Mouse (Mus musculus) thymus, postnatal 25 days (tissue): ENCODE measurements at regions not wholly inside any gene's neighbourhood (a gene's known extent, or its start where the extent isn't known, plus 50 kb on each side); places are given as distances from the start of the nearest gene placed in this dataset.
"Not testable (repeated sequence)": the region's sequence is repeated elsewhere in the genome, so short reads cannot be mapped to it uniquely, and the experiment has no call there.

ENCODE experiments used
- DNase-seq: peaks from one replicate; pipeline ENCODE4 v3.0.0; 2022

DNA sequence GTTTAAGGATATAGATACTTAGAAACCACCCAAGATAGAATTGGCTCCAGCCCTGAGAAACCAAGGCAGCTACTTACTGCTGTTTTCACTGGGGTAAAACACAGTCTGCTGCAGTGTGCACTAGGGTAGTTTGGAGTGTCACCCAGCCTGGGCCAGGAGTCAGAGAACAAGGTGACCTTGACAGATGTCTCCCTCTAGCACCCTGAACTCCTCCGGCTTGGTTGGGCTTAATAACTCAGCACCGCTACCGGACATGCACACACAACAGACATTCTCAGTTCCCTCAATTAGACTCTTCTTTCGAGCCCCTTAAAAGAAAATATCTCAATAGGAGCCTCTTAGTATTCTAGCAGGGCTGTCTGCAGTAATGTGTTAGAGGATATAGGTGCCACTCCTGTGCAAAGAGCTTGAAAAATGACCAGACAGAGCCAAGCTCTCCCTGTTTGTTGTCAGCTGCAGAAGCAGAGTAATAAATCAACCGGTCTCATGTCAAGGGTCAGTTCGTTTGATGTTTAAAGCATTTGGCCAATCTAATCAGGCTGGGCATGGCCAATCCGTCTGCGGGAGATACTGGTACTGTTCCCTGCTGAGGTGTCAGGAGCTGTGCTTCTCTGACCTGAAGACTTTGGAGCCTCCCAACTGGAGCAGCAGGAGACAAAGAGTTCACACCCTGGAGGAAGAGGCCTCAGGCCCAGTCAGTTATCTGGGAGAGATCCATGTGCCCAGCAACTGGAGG lies 299.1 kb downstream of the Eipr1 start:
- DNase-seq = no peak

DNA sequence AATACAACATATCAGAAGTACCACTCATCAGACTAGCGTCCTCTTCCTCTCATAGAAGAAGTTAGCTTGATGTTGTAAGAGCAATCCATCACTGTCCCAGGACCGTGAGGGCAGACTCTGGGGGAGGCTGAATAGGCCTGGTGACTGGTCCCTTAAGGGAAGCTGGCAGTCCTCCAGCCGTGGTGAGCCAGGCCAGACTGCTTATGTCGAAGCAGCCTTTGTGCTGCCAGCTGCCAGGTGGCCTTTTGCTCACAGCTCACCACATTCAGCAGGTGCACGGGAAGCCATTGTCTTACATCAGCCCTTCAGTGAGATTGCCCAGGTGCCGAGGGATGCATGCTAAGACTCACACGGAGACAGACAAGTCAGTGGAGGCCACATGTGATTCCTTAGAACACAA lies 302.8 kb downstream of the Eipr1 start:
- peak; percentile 6 for DNase-seq

DNA sequence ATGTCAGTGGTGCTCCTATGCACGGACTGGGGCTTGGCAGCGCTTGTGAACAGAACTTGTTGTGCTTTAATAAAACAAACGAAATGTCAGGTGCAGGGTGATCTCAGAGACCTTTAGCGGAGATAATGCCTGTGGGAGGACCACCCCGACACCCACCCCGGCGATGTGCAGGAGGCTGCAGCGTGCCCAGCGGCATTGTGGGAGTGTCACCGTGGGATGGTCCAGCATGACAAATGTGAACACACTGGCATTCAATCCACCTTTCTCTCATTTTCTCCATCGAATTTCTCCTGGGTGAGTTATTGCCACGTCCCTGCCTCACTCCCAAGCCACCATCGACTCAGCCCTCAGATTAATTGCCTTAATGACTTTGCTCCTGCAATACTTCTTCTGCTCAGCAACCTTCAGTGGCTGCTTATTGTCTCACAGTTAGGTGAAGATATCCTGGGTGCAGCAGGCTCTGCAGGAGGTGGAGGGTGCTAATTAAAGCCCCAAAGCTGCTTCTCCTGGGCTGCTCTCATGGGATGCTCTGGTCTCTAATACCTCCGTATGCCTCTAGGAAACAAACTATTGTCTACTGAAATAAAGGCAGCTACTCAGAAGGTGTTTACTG lies 310.5 kb downstream of the Eipr1 start:
- DNase-seq = no peak

DNA sequence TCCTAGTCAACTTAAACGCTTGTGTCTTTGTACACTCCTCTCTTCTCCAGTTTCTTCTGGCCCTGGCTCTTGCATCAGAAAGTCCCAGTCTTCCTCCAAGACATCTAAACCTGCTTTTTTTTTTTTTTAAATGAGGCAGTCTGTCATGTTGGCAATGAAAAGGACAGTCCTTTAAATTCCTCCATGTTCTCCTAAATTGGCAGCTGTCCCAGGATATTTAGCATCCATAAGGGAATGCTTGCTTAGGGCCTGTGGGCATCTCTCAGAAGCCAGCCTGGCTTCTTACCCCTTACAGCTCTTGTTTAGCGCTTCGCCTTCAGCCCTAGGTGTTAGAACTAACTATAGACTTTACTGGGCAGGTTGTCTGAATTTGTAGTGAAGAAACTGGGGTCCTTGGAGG lies 311.2 kb downstream of the Eipr1 start:
- no peak for DNase-seq

DNA sequence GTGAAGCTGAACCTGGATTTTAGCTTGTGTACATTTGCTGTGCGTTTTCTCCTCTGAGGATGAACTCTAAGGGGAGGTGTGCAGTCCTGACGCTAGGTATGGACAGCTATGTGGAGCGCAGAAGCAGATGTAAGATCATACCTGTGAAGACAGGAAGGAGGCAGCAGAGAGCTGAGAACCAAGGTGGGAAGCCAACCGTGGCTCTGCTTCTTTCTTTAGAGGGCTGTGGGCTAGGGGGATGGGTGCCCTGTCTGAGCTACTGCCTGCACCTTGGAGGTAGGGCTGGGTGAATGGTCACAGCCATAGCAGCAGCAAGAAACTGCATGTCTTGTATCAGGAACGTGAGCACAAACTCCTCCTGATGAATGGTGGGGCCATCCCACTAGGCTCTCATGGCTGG lies 316.6 kb downstream of the Eipr1 start:
- DNase-seq = peak; percentile 21

DNA sequence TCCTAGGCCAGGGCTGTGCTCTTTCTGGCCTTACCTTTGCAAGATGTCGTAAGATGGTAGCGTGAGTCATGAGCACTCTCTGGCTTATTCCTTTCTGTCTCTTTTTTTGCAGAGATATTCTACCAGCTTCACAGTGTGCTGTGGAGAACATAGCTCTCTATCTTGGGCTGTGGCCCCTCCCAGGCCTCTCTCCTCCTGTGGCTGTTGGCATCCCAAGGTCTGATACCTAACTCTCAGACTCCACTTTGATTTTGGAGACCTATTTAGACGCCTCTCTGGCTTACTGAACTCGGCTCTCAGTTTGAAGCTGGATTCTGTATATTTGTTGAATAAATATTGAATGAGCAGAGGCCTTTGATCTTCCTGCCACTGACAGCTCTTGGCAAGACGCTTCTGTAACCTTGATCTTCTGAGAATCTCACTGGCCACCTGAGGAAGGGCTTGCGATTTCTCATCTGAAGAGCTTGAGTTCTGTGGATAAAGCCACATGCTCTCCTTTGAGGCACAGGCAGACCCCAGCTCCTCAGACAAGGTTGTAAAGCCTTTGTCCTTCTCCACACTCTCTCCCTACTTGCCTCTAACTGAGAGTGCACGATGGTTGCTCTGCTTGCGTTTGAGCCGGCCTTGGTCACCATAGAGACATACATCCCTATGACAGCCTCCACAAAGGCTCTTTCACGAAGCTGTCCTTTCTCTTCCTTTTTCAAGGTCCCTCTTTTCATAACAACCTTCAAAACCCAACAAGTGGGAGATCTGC lies 323.7 kb downstream of the Eipr1 start:
- DNase-seq = no peak

DNA sequence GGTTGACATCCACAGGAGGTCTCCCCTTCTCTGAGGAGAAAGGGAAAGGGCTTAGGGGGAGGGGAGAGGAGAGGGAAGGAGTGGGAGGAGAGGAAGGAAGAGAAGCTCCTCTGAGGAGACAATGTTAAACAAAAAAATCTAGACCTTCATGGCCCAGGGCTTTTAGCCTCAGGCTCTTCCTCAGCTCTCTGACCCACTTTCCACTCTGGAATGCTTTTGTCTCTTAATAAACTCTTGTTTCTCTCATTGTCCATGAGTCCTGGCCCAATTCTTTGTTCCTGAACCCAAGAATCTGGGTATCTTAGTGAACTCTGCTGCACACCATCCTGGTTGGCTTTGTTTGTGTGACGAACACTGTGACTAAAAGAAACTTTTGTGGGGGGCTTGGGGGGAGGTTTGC lies 325.0 kb downstream of the Eipr1 start:
- no peak for DNase-seq

DNA sequence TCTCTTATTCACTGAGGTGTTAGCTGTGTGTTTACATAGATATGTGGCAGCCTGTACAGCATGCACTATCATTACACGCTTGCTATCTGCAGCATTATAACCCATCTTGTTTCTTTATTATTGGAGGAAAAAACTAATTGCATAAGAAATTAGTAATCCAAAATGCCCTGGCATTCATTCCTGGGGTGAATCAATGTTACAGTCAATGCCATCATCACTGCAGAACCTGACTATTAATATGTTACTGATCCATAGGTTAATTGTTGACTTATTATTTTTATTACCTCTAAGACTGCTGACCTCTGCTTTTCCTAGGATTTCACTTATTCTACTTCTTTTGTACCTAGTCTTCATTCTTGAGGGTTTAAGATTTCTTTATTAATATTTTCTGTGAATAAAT lies 327.4 kb downstream of the Eipr1 start:
- no peak for DNase-seq

DNA sequence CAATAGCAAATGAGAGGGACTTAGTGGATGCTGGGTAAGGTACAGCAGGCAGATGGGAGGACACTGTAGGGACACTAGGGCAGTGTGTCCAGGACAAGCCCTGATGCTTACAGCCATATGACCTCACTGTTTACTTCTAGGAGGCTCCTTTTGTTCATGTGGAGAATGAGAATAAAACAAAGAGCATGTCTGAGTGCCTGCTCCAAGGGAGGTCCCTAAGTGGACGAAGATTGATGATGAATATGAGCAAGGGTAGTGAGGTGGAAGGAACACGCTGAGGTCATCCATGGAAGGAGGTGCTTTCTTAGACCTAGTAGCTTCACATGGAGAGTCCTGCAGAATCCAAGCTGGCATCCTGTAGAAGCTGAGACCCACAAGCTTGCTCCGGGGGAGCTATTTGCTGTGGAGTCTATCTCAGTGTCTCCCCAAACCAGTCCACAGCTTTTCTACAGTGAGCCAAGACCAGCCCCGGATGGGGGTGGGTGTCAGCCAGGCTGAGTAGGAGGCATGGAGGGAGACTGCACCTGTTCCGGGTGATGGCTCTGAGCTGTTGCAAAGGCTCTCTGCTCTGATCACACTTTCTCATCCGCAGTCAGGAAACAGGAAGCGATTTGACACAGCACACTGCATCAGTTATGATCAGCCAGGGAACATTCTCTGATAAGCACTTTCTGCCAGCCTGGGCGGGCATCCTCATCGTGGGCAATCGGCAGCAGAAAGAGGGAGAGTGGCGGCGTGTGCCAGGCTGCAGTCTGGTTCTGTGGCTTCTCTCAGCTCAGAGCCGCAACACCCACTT lies 332.0 kb downstream of the Eipr1 start:
- DNase-seq = peak; percentile 44

DNA sequence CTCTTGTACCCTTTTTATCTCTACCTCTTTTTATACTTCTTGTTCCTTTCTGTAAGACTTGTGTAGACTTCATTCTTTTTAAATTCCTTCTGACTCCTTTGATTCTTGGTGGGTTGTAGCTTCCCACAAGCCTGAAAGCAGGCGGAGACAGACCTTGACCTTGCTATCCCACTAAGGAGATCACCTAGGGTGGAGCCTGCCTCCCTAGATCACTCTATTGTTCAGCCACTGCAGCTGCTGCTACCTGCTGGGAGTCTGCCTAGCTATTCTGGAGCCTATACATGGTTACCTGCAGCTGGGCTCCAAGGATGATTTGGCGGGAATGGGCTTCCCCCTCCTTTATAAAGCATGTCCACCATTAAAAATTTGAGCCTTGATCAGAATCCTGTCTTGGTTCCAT lies 335.6 kb downstream of the Eipr1 start:
- not testable (repeated sequence) for DNase-seq

DNA sequence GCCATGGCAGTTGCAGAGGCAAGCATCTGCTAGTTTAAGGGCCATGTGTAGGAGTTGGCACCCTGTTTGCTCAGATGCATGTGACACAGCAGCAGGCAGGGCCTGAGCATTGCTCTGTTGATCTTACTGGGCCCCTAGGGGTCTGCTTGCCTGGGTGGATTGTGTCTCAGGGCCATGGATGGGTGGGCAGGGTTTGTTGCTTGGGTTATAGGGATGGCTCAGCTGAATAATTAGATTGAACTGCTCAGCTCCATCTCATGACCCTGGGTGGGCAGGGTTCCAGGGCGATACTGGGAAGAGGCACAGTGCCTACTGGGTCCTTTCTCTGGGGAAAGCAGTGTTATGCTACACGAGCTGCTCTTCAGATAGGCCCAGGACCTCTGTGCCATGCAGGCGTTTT lies 338.0 kb downstream of the Eipr1 start:
- no peak for DNase-seq

DNA sequence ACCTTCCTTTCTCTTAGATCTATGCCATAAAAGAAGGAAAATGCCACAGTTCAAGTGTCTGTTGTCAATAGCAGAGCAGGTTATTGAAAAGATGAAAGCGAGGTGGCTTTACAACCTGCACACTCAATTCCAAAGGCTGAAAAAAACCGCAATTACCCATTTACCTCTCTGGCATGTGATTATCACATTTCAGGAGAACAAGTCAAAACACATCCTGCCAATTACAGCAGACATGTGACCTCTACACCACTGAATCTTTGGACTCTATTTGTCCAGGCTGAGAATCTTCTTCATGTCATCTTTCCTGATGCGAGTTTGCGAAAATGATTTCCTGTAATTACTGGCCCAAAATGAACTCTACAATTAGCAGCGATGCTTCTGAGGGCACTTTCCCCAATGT lies 338.8 kb downstream of the Eipr1 start:
- no peak for DNase-seq

DNA sequence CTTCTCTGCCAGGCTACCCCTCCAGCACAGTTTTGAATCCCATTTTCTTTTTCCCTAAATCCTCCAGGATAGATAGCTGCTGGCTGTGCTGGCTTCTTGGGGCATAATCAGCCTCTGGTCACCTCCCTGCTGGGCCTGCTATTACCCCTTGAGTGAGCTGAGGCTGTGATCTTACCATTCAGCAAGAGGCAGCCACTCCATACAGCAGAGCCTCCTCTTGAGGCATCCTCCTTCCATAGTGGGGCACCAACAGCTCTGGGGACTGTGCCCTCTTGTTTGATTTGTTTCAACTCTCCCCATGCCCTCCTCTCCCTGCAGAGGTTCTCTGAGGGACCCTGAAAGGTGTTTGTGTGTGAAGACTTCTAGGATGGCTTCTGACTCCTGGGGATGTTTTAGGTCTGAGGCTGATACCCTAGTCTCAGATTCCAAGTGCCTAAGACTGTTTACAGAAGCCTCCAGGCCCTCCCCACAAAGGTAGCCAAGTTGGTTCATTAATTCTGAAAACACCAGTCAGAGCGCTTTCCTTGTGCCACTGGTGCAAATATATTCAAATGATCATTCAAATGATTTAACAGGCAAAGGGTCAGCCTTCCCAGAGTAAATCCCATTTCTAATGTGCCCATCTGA lies 343.9 kb downstream of the Eipr1 start:
- no peak for DNase-seq

DNA sequence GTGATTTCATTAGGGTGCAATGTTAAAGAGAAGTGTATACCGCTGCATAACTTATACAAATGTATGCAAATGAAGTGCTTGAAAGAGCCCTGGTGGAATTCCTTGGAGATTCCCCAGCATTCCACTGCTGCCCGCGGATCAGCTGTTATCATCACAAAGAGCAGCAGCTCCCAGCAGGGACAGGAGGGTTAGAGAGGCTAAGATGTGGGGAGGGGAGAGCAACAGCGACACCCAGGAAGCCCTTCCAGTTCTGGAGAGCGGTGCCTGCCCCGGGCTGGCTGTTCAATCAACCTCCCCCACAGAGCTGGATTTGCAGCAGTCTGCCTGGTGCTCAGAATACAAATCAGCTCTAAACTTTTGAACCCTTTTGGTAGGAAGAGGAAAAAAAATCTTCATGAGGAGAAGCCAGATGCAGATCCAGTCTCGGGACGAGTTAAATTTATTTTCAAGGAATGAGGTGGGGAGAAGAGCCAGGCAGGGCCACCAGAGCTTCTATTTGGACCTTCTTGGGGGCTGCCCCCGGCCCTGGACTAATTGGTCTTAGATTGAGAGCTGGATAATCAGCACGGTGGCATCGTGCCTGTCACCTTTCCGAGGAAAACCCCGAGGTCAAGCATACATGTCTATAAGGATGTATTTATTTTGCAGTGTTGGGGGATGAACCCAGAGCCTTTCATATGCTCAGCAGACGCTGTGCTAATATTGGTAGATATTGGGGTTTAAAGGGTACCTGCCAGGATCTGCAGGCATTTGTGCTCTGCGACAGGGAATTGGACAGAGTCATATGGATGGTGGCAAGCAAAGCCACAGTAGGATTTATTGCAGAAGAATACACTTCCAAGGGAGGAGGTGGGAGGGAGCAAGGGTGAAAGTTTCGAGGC lies 344.7 kb downstream of the Eipr1 start:
- DNase-seq = no peak

DNA sequence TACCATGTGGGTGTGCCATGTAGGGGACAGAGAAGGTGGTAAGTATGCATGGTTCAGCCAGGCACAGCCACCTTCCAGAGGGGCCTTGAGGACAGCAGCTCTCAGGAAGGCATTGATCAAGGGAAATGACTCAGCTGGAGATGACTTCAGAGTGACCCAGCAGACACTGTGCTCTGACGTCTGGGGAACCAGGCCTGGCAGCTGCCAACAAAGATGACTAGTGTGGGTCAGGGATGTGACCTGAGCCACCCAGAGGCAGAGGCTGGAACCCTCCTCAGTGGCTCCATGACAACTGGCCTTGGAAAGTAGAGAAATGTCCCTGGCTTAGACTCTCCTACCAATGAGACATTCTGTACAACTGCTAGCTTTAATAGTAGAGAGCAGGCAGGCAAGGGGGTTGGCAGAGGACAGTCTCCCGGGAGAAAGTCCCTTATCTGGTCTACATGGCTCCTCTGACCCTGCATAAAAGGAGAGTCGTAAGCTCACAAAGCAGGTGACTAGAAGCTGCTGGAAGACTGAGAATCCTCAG lies 348.5 kb downstream of the Eipr1 start:
- DNase-seq = no peak

DNA sequence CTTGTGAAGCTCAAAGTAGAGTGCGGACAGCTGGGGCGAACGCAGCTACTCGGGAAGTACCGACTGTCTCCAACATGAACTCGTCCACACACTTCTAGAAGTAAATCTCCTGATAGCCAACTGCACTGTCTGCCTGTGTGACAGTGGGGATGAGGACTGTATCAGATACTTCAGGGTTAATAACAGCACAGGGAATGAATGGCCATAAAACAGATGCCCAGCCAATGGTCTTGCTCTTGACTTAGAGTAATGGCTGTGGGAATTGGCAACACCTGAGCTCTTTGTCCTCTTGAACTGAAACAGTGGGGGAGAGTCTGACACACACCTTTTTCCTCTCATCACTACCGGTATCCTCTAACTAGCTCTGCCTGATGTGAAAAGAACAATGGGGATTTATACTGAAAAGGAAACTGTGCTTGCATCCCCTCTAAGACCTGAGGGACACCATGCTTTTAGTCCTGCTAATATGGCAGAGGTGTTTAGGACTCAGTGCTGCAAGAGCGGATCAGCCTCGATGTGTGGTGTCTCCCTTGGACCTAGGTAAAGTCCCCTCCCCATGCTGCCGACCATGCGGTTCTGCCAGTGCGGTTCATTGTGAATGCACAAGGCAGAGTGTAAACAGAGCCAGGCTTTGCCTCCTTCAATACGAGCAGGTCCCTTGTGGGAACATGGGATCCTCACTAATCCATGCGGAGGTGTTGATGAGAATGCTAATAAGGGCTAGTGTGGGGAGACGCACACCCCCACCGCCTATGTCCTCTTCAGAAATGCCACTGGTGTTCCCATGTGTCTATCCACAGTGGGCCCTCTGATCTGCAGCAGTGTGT lies 355.5 kb downstream of the Eipr1 start:
- no peak for DNase-seq

DNA sequence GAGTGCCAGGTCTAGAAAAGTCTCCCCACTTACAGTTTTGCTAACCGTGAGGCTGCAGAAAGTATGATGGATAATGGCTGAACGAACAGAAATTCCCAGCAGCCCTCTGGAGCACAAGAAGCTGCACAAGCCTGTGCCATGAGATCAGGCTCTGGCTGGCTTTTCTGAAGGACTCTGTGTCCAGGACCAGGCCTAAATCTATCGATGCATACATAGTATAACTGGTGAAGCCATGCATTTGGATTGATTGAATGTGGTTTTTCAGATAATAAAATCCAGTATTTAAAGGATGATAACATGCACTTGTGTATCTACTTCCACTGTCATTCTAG lies 356.1 kb downstream of the Eipr1 start:
- no peak for DNase-seq

DNA sequence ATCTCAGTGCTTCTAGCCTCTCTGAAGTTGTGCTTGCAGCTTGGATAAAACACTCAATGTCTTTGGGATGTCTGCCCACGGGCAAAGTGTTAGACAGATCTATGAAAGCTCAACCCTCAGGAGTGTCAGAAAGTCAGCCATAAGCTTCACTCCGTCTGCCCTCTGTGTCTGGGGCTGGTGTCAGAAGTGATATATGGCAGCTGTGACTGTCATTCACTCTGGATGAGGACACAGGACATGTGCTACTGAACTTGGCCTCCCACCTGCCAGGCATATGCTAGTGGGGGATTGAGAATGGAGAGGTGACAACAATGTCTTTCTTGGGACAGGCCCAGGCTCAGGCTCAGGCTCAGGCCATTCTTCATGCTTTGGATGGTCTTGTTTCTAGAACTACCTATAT lies 366.7 kb downstream of the Eipr1 start:
- no peak for DNase-seq

DNA sequence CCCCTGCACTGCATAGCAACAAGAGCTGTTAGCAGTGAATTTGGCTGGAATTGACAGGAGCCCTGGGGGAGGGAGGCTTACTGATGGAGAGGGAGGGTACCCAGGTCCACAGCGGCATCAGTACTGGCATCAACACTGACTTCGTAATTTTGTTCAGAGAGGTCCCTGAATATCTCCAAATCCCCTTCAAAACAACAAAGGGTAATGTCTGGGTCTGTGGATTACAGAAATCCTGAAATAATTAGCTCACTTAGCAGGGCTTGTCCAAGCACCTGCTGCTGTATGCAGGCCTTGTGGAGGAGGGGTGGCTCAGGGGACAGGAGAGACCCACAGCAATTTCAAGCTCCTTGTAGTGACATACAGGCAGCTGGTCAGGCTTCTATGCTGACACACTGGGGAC lies 369.6 kb downstream of the Eipr1 start:
- DNase-seq = no peak

DNA sequence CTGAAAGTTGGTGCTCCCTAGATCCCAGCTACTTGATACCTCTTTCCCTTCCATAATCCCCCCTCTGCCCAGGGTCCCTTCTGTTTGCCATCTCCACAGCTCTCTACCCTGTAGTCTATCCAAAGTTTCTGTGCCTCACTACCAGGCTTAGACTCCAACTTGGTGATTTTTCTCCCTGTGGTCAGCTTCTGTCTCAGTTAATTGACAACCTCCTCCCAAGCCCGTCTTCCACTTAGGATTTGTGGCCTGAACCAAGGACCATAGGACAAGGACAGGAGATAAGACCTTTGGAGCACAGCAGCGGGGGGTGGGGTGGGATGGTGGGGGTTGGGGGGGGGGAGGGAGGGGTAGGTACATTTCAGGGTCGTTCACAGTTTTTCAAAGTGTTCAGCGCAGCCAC lies 371.3 kb downstream of the Eipr1 start:
- no peak for DNase-seq
